Mouse (Mus musculus) midbrain, embryonic 13.5 days (tissue): ENCODE results near the gene Serpina9. TPM values are rescaled to one million over a fixed set of nuclear protein-coding genes. Genes with fewer than 3 reads are reported as not detected.
"Not testable (repeated sequence)": the region's sequence is repeated elsewhere in the genome, so short reads cannot be mapped to it uniquely, and the experiment has no call there.

Experiments
- ATAC-seq: fragments of 200-750 bp; cut with Nextera tagmentation; 2 replicates; pipeline ENCODE4 v1.8.0; 2017; ENCODE audit warnings: mild to moderate bottlenecking, moderate TSS enrichment, moderate library complexity
- H3K27ac ChIP-seq: fragments of 300-500 bp; sonication (generic); 2 replicates; pipeline ENCODE4 v1.5.1; 2015; ENCODE audit warnings: inconsistent platforms, mild to moderate bottlenecking, moderate library complexity
- H3K27me3 ChIP-seq: fragments of 300-500 bp; sonication (generic); 2 replicates; pipeline ENCODE4 v1.6.1; 2015; ENCODE audit warnings: mild to moderate bottlenecking, inconsistent platforms
- H3K36me3 ChIP-seq: fragments of 300-500 bp; sonication (generic); 2 replicates; pipeline ENCODE4 v1.6.1; 2015; ENCODE audit warnings: mild to moderate bottlenecking, inconsistent platforms
- H3K4me1 ChIP-seq: fragments of 300-500 bp; sonication (generic); replicated peaks from 2 replicates; pipeline ENCODE4 v1.6.1; 2015; ENCODE audit warnings: inconsistent platforms
- H3K4me2 ChIP-seq: fragments of 300-500 bp; sonication (generic); replicated peaks from 2 replicates; pipeline ENCODE4 v1.6.1; 2015; ENCODE audit warnings: moderate library complexity, mild to moderate bottlenecking, inconsistent platforms
- H3K4me3 ChIP-seq: fragments of 300-500 bp; sonication (generic); replicated peaks from 2 replicates; pipeline ENCODE4 v1.5.1; 2015; ENCODE audit warnings: mild to moderate bottlenecking, inconsistent platforms
- H3K9ac ChIP-seq: fragments of 300-500 bp; sonication (generic); replicated peaks from 2 replicates; pipeline ENCODE4 v1.6.1; 2015; ENCODE audit warnings: mild to moderate bottlenecking, inconsistent platforms
- H3K9me3 ChIP-seq: fragments of 300-500 bp; sonication (generic); 2 replicates; pipeline ENCODE4 v1.6.1; 2016; ENCODE audit warnings: mild to moderate bottlenecking, inconsistent platforms
- WGBS: fragments of 180-500 bp; shearing (Covaris S2); methylation state at CpG from one replicate; pipeline ENCODE4 v1.1.7; 2015; 5-methylcytosine and 5-hydroxymethylcytosine counted together
- polyA plus RNA-seq: library from polyadenylated mRNA; unstranded; fragments of >200 nt; fragmentation: Nextera tagmentation; extraction: Ambion mirVana; gene quantifications from 2 replicates; pipeline ENCODE4 v1.2.1, GENCODE M21; 2015

Gene Serpina9
- polyA plus RNA-seq, 1 experiment from 2014 or later, result not detected

- ATAC-seq, result no peak
- H3K27me3 ChIP-seq, result no peaks in the 10 kb centered on the region
- H3K27ac ChIP-seq, result no peak overlapping the region
- H3K36me3 ChIP-seq, result no peaks in the 10 kb centered on the region
- no peak overlapping the region for H3K4me2 ChIP-seq
- H3K9me3 ChIP-seq, result no peaks in the 10 kb centered on the region; the same call in 1 of the 2 replicates
- no peaks in the 10 kb centered on the region for H3K4me1 ChIP-seq
- H3K4me3 ChIP-seq, result no peak overlapping the region
- WGBS, result 88% methylated on average over 5 of the region's 5 CpGs
- H3K9ac ChIP-seq, result no peak overlapping the region
These were observed 51.2 kb downstream of the Serpina9 start for GRCm38 (mm10) chr12:103962337-103962736.

- Histone ChIP-seq H3K27me3 (no peaks in the 10 kb centered on the region), H3K4me2 (no peak overlapping the region), H3K36me3 (no peaks in the 10 kb centered on the region), H3K9ac (no peak overlapping the region), H3K4me3 (no peak overlapping the region), H3K4me1 (no peaks in the 10 kb centered on the region), H3K9me3 (no peaks in the 10 kb centered on the region; the same call in 1 of the 2 replicates), H3K27ac (no peak overlapping the region)
- WGBS, result 96% methylated on average over 1 of the region's 1 CpGs
- no peak for ATAC-seq
These were observed 51.8 kb downstream of the Serpina9 start for GRCm38 (mm10) chr12:103961716-103962115.

GRCm38 (mm10) chr12:103958798-103959197, 54.8 kb downstream of the Serpina9 start, which contains the start of gene Serpina1e:
Serpina1e (minus strand) TSS chr12:103958975.
- ATAC-seq, result no peak
- 86% methylated on average over 3 of the region's 3 CpGs for WGBS

GRCm38 (mm10) chr12:103956555-103956954, 57.0 kb downstream of the Serpina9 start:
- not testable (repeated sequence) for H3K36me3 ChIP-seq, ATAC-seq, H3K4me1 ChIP-seq, H3K27ac ChIP-seq, H3K4me2 ChIP-seq, H3K9ac ChIP-seq, H3K27me3 ChIP-seq, H3K9me3 ChIP-seq, H3K4me3 ChIP-seq
- WGBS, result 89% methylated on average over 2 of the region's 2 CpGs

More at GRCm38 (mm10) chr12:103958798-103959197, 54.8 kb downstream of the Serpina9 start, which contains the start of gene Serpina1e:
- H3K27me3 ChIP-seq, result no peaks in the 10 kb centered on the region
- no peak within 1 kb of the TSS for H3K9ac ChIP-seq
- no peak within 1 kb of the TSS for H3K27ac ChIP-seq
- H3K4me2 ChIP-seq, result no peak within 1 kb of the TSS
- no peaks in the 10 kb centered on the region for H3K36me3 ChIP-seq
- no peak within 1 kb of the TSS for H3K4me3 ChIP-seq
- no peaks in the 10 kb centered on the region; the same call in 1 of the 2 replicates for H3K9me3 ChIP-seq
- no peaks in the 10 kb centered on the region for H3K4me1 ChIP-seq

- not testable (repeated sequence) for H3K4me1 ChIP-seq
These were observed 60.6 kb downstream of the Serpina9 start for GRCm38 (mm10) chr12:103952972-103953371.

GRCm38 (mm10) chr12:103946243-103946642, 67.3 kb downstream of the Serpina9 start:
- H3K27ac ChIP-seq, result no peak overlapping the region
- no peaks in the 10 kb centered on the region for H3K27me3 ChIP-seq
- no peak overlapping the region for H3K9ac ChIP-seq
- no peak overlapping the region for H3K4me2 ChIP-seq
- H3K9me3 ChIP-seq, result 0 out of 2 replicates have a peak, but pooled peaks cover 15% of the 10 kb centered on the region
- no peaks in the 10 kb centered on the region for H3K4me1 ChIP-seq
- H3K36me3 ChIP-seq, result no peaks in the 10 kb centered on the region
- no peak for ATAC-seq
- WGBS, result 89% methylated on average over 4 of the region's 4 CpGs
- H3K4me3 ChIP-seq, result no peak overlapping the region

More at GRCm38 (mm10) chr12:103952972-103953371, 60.6 kb downstream of the Serpina9 start:
- not testable (repeated sequence) for H3K9me3 ChIP-seq, H3K4me2 ChIP-seq, H3K9ac ChIP-seq, H3K27ac ChIP-seq, ATAC-seq, H3K27me3 ChIP-seq, H3K36me3 ChIP-seq, H3K4me3 ChIP-seq
- 83% methylated on average over 3 of the region's 3 CpGs for WGBS

Other genes with a start within 250 kb of the Serpina9 start
- not detected in 2 replicates for gene Serpina1d, start 240.2 kb downstream of the Serpina9 start, polyA plus RNA-seq
- gene Serpina1b, start 183.4 kb downstream of the Serpina9 start, polyA plus RNA-seq, result 1.1 TPM in 1 of 2 replicates, not detected in the other
- gene Serpina1a, start 150.2 kb downstream of the Serpina9 start, polyA plus RNA-seq, result 0.50 TPM in 1 of 2 replicates, not detected in the other
- 0.22 TPM in 1 of 2 replicates, not detected in the other for gene Serpina1c, start 108.9 kb downstream of the Serpina9 start, polyA plus RNA-seq
- 0.16 TPM in 1 of 2 replicates, not detected in the other for gene Serpina1e, start 54.8 kb downstream of the Serpina9 start, polyA plus RNA-seq
- not detected in 2 replicates for gene Serpina11, start 23.8 kb downstream of the Serpina9 start, polyA plus RNA-seq
- not detected in 2 replicates for gene Serpina12, start 30.7 kb upstream of the Serpina9 start, polyA plus RNA-seq
- not detected in 2 replicates for gene Serpina5, start 87.4 kb upstream of the Serpina9 start, polyA plus RNA-seq
- not detected in 2 replicates for gene Serpina3a, start 99.0 kb upstream of the Serpina9 start, polyA plus RNA-seq
- not detected in 2 replicates for gene Serpina3b, start 114.2 kb upstream of the Serpina9 start, polyA plus RNA-seq
- gene Serpina3c, start 140.1 kb upstream of the Serpina9 start, polyA plus RNA-seq, result not detected in 2 replicates
- 0.07 and 0.13 TPM in 2 replicates for gene Serpina3f, start 200.8 kb upstream of the Serpina9 start, polyA plus RNA-seq
- 0.26 and 0.36 TPM in 2 replicates for gene Serpina3g, start 222.5 kb upstream of the Serpina9 start, polyA plus RNA-seq
- not detected in 2 replicates for gene Serpina3i, start 249.4 kb upstream of the Serpina9 start, polyA plus RNA-seq